Mouse (Mus musculus) limb, embryonic 15.5 days (tissue): Measurements from ENCODE around the gene Slc25a4. TPM values are rescaled to one million over a fixed set of nuclear protein-coding genes. Genes with fewer than 3 reads are reported as not detected.
"Not testable (repeated sequence)": the region's sequence is repeated elsewhere in the genome, so short reads cannot be mapped to it uniquely, and the experiment has no call there.

Source experiments
- ATAC-seq: fragments of 200-750 bp; cut with Nextera tagmentation; 2 replicates; pipeline ENCODE4 v1.8.0; 2017; ENCODE audit warnings: low read depth, moderate TSS enrichment; ENCODE audit not compliant: insufficient number of reproducible peaks, low FRiP score, low TSS enrichment
- H3K27ac ChIP-seq: fragments of 300-500 bp; sonication (generic); 2 replicates; pipeline ENCODE4 v1.5.1; 2015; ENCODE audit warnings: moderate library complexity, mild to moderate bottlenecking, inconsistent platforms
- H3K27me3 ChIP-seq: fragments of 300-500 bp; sonication (generic); 2 replicates; pipeline ENCODE4 v1.6.1; 2015; ENCODE audit warnings: inconsistent platforms
- H3K36me3 ChIP-seq: fragments of 300-500 bp; sonication (generic); 2 replicates; pipeline ENCODE4 v1.6.1; 2015; ENCODE audit warnings: inconsistent platforms
- H3K4me1 ChIP-seq: fragments of 300-500 bp; sonication (generic); 2 replicates; pipeline ENCODE4 v1.6.1; 2015; ENCODE audit warnings: inconsistent platforms
- H3K4me2 ChIP-seq: fragments of 300-500 bp; sonication (generic); 2 replicates; pipeline ENCODE4 v1.6.1; 2015; ENCODE audit warnings: mild to moderate bottlenecking, inconsistent platforms
- H3K4me3 ChIP-seq: fragments of 300-500 bp; sonication (generic); 2 replicates; pipeline ENCODE4 v1.5.1; 2015; ENCODE audit warnings: mild to moderate bottlenecking, inconsistent platforms
- H3K9ac ChIP-seq: fragments of 300-500 bp; sonication (generic); 2 replicates; pipeline ENCODE4 v1.6.1; 2015; ENCODE audit warnings: inconsistent platforms
- H3K9me3 ChIP-seq: fragments of 300-500 bp; sonication (generic); 2 replicates; pipeline ENCODE4 v1.6.1; 2016; ENCODE audit warnings: inconsistent platforms
- WGBS: fragments of 180-500 bp; shearing (Covaris S2); methylation state at CpG from one replicate; pipeline ENCODE4 v1.1.7; 2015; 5-methylcytosine and 5-hydroxymethylcytosine counted together
- polyA plus RNA-seq: library from polyadenylated mRNA; unstranded; fragments of >200 nt; fragmentation: Nextera tagmentation; extraction: Ambion mirVana; gene quantifications from 2 replicates; pipeline ENCODE4 v1.2.1, GENCODE M21; 2015

The Slc25a4 gene
- 460 and 537 TPM in 2 replicates for polyA plus RNA-seq

DNA sequence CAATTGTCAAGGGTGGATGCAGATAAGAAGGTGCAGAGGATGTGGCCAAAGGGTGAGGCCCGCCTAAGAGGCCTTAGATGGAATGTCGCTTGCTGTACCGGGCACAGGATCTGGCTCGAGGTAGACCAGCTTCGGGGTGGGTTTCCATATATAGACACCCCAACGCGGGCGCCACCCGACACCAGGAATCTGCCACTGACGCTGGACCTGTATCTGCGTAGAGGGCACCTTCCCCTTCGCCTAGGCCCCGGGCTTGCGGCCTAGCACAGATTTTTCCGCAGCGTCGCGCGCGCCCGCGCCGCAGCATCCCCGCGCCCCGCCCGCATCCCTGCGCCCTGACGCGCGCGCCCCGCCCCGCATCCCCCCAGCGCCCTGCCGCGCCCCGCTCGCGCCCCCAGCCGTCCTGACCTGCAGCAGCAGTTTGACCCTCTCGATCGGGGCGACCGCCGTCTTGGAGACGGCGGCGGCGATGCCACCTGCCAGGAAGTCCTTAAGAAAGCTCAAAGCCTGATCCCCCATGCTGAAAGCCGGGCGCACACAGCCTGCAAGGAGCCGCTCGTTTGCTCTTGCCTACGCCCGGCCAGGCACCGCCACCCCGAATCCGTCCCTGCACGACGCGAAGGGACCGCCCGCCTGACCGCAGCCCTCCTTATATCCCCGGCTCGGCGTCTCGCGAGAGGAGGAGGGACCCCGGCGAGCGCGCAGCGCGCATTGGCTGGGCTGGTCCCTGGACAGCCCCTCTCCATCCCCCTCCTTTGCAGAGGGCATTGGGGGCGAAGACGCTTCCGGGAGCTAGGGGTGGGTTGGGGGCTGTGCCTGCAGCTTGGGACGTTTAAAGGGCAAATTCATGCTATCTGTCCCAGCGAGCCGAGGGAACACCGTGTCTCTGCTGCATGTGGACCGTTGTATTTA, at the start of gene Slc25a4:
TSS of gene Slc25a4 (minus strand) at position 881 of the 912 bp plus-strand sequence.
- Histone ChIP-seq H3K9ac (peak within 1 kb of the TSS; percentile 98), H3K4me2 (peak within 1 kb of the TSS; percentile 71), H3K9me3 (no peaks in the 10 kb centered on the region), H3K27ac (peak within 1 kb of the TSS; percentile 97), H3K27me3 (no peaks in the 10 kb centered on the region), H3K4me3 (peak within 1 kb of the TSS; percentile 85), H3K4me1 (peaks cover 39% of the 10 kb centered on the region), H3K36me3 (peaks cover 33% of the 10 kb centered on the region)
- WGBS: under 1% methylated on average over 77 of the region's 84 CpGs
- ATAC-seq: peak; percentile 97

DNA sequence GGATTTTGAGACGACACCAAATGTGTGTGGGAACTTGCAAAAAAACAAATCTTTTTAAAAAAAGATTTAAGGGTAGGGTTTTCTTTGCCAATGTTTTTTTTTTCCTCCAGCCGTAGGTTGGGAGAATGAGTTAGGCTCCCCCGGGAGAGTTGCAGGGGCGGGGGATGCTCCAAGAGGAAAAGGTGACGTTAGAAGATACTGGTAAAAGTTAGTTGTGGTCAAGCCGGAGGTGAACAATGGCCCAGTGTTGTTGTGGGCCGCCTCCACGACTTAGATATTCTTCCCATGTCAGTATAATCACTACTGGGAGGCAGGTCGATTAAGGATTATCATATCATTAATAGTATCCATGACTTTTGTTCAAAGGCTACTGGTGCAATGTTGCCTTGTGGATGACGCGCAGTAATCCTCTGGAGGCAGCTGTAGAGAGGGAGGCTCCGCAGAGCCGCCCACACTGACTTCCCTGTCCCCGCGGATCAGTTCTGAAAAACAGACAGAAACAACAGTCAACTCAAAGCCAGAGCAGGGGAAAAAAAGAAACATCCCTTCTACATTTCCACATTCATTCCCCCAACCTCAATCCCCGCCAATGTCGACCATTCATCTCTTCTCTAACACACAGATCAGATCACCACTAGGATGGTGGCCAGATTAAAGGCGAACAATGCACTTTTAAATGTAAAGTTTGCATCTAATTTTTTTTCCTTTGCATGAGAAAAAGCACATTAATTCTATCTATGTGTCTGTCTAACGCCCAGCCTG, 47.0 kb upstream of the Slc25a4 start:
- H3K4me3 ChIP-seq: no peak overlapping the region
- H3K27me3 ChIP-seq: no peaks in the 10 kb centered on the region
- H3K27ac ChIP-seq: no peak overlapping the region
- WGBS: 55% methylated on average over 19 of the region's 19 CpGs
- H3K9me3 ChIP-seq: no peaks in the 10 kb centered on the region
- H3K4me2 ChIP-seq: no peak overlapping the region
- no peak for ATAC-seq
- no peaks in the 10 kb centered on the region for H3K36me3 ChIP-seq
- H3K9ac ChIP-seq: no peak overlapping the region
- H3K4me1 ChIP-seq: no peaks in the 10 kb centered on the region

DNA sequence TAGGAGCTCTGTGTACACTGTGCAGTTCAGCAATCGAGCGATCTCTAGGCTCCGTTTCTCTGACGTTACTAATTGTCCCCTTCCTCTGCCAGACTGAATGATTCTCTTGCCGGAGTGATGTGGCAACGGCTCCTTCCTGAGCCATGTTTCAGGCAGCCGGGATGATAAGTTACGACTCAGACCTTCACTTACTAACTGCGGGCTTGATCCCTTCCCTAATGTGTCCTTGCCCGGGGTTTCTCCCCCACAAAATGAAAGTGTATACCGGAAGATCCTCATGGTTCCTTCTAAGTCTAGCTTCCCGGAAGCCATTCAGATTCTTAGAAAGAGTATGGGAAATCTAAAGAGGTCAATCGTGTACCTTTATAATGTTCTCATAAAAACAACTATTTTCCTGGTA, 41.4 kb upstream of the Slc25a4 start:
- H3K4me3 ChIP-seq: no peak overlapping the region; the same call in 1 of the 2 replicates
- no peak for ATAC-seq
- H3K27me3 ChIP-seq: no peaks in the 10 kb centered on the region
- H3K4me1 ChIP-seq: 0 out of 2 replicates have a peak, but pooled peaks cover 4% of the 10 kb centered on the region
- H3K27ac ChIP-seq: no peak overlapping the region
- peak overlapping the region; percentile 30; the same call in 1 of the 2 replicates for H3K4me2 ChIP-seq
- no peaks in the 10 kb centered on the region for H3K36me3 ChIP-seq
- no peaks in the 10 kb centered on the region for H3K9me3 ChIP-seq
- 54% methylated on average over 13 of the region's 13 CpGs for WGBS
- H3K9ac ChIP-seq: no peak overlapping the region

DNA sequence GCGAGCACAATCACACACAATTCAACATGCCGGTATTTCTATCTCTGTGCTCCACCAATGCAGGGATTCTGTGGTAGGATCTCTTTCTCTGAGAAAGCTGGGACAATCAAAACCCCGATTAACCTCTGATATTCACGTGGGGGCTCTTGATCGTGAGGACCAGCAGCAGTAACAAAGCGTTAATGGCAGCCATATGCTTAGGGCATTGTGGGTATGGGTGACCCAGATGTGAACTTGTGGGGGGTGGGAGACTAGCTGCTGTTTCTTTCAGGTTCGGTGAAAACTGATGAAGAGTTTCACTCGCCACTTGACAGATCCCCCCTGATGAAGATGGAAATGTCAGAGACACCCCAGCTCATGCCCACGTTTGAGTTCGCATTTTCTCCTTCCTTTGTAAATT, 40.5 kb upstream of the Slc25a4 start:
- ATAC-seq: no peak

DNA sequence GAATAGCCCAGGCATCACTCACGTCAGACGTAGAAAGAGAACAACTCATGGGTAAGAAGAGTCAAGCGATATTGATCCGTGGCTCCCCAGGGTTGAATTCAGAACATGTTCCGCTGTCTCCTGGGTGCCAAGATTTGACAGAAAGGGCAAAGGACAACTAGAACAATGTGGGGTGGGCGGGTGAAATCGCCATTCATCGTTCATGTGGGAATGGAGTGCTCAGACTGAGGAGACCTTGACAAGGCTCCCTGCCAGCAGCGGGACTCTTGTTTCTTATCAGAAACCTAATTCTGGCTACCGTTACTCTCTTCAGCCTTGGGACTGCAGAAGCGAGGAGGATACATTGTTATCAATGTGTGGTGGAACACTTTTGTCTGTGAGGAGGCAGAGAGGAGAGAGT, 35.3 kb upstream of the Slc25a4 start:
- WGBS: 81% methylated on average over 11 of the region's 11 CpGs
- no peaks in the 10 kb centered on the region for H3K27me3 ChIP-seq
- H3K9me3 ChIP-seq: no peaks in the 10 kb centered on the region
- no peaks in the 10 kb centered on the region for H3K36me3 ChIP-seq
- ATAC-seq: no peak
- no peak overlapping the region for H3K4me3 ChIP-seq
- H3K27ac ChIP-seq: no peak overlapping the region
- H3K9ac ChIP-seq: no peak overlapping the region
- 0 out of 2 replicates have a peak, but pooled peaks cover 3% of the 10 kb centered on the region for H3K4me1 ChIP-seq
- no peak overlapping the region for H3K4me2 ChIP-seq

More for the DNA sequence above, 40.5 kb upstream of the Slc25a4 start:
- Histone ChIP-seq H3K4me3 (no peak overlapping the region), H3K9ac (no peak overlapping the region), H3K27me3 (no peaks in the 10 kb centered on the region), H3K4me1 (0 out of 2 replicates have a peak, but pooled peaks cover 4% of the 10 kb centered on the region), H3K27ac (no peak overlapping the region), H3K9me3 (no peaks in the 10 kb centered on the region), H3K36me3 (no peaks in the 10 kb centered on the region), H3K4me2 (no peak overlapping the region)
- 45% methylated on average over 10 of the region's 10 CpGs for WGBS

DNA sequence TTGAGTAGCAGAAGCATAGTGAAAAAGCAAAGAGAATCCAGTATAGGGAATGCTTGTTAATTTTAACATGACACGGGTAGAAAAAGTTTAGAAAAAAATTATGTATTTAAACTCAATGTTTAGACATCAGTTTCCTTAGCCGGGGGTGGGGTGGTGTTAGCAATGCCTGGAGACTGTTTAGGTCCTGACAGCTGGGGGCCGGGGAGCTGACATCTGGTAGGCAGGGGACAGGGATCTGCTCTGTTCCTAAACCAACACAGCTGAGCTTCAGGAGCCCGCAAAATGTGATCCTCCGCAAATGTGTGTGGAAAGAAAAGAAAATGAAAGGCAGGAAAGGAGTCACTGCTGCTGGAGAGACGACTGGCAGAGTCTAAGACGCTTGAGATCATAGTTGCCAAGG, 31.9 kb upstream of the Slc25a4 start:
- Histone ChIP-seq H3K9ac (no peak overlapping the region), H3K27me3 (no peaks in the 10 kb centered on the region; the same call in 1 of the 2 replicates), H3K27ac (no peak overlapping the region), H3K36me3 (no peaks in the 10 kb centered on the region), H3K9me3 (no peaks in the 10 kb centered on the region), H3K4me1 (0 out of 2 replicates have a peak, but pooled peaks cover 2% of the 10 kb centered on the region), H3K4me2 (no peak overlapping the region), H3K4me3 (no peak overlapping the region)
- WGBS: 32% methylated on average over 7 of the region's 7 CpGs
- no peak for ATAC-seq

DNA sequence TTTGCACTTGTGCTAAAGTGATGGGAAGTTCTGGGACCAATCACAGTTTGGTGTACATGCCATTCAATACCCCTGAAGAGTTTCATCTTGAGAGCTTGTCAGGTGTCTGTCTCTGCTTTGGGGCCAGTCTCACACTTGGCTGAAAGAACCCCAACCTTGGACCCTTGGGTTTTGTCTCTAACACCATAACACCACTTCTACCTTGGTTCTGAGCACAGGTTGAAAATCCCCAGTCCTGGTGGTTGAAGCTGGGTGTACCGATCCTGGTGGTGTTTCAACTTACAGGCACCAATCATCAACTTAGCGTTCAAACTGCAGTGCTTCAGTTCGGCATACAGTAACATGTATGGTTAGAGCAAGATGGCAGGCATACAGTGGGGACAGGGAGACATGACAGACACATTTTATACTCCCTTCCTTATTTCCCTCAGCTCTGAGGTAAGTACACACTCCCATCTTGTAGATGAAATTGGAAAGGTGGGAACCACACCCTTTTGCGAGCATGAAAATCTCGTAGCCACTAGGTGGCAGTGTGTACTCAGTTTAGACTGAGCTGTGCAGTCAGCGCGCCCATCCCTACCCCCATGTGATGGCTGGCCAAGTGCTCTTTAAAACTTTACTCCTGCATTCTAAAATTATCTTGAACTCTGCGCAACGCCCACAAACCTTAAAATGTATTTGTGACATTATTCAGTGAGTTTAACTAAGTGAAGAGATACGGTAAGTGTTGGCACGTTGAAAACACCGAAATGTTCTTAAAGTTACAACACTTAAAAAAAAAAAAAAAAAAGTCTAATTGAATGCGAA, 30.7 kb upstream of the Slc25a4 start:
- Histone ChIP-seq H3K4me2 (no peak overlapping the region), H3K9me3 (no peaks in the 10 kb centered on the region), H3K27ac (no peak overlapping the region), H3K4me1 (peaks cover 3% of the 10 kb centered on the region; the same call in 1 of the 2 replicates), H3K4me3 (no peak overlapping the region), H3K36me3 (no peaks in the 10 kb centered on the region), H3K27me3 (no peaks in the 10 kb centered on the region; the same call in 1 of the 2 replicates), H3K9ac (no peak overlapping the region)
- no peak for ATAC-seq
- 31% methylated on average over 13 of the region's 13 CpGs for WGBS

DNA sequence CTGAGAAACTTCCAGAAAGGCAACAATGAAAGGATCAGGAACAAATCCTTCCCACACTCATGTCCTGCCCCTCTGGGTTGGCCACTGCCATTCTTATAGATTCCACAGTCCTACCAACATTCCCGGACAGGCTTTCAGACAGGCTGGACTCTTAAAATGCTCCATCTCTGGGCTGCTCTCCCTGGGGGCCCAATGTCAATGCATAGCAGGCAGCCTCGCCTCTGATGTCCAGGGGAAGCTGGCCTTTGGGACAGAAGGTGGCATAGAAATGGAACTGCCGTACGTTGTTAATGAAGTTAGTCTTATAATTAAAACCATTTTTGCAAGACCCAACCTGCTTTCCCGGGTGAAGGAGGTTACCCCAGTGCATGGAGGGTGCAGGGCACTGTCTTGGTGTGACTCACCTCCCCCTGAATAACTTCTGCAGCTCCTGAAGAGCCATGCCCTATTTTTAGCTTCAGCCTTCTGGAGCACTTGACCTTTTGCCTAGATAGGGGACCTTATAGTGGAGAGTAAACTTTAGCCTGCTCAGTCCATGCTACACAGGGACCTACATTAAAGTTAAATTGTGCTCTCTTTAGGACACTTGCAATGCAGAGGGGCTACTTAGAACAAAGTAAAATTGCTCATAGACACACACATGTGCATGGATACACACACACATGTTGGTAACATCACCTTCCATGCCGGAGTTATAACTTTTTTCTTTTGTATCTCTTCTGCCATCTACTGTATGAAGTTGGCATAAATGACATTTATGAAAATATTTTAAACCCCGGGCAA, 25.5 kb upstream of the Slc25a4 start:
- Histone ChIP-seq H3K4me2 (no peak overlapping the region), H3K9ac (no peak overlapping the region), H3K4me1 (peaks cover 3% of the 10 kb centered on the region; the same call in 1 of the 2 replicates), H3K27ac (no peak overlapping the region), H3K9me3 (no peaks in the 10 kb centered on the region), H3K27me3 (no peaks in the 10 kb centered on the region; the same call in 1 of the 2 replicates), H3K4me3 (no peak overlapping the region), H3K36me3 (no peaks in the 10 kb centered on the region)
- 32% methylated on average over 7 of the region's 7 CpGs for WGBS
- ATAC-seq: no peak

DNA sequence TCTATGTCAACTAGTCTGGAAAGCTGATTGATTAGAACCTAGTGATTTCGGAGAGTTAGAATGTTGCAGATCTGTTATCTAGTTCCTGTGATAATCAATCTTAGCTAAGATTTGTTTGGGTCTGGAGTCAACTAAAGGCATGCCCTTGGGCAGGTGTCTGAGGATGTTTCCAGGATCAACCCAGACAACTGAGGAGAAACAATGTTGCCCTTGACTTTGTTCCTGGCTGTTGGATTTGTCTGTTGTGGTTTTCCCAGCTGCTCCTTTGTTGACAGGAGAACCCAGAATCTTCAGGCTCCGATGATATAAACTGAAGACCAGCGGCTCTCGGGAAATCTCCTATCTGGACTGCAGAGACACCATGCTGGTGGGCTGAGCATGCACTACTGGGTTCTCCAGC, 23.7 kb upstream of the Slc25a4 start:
- Histone ChIP-seq H3K27me3 (no peaks in the 10 kb centered on the region), H3K9ac (no peak overlapping the region), H3K4me2 (no peak overlapping the region), H3K4me3 (no peak overlapping the region), H3K27ac (no peak overlapping the region), H3K36me3 (no peaks in the 10 kb centered on the region), H3K4me1 (peaks cover 3% of the 10 kb centered on the region; the same call in 1 of the 2 replicates), H3K9me3 (no peaks in the 10 kb centered on the region)
- WGBS: 84% methylated on average over 4 of the region's 4 CpGs
- ATAC-seq: no peak

DNA sequence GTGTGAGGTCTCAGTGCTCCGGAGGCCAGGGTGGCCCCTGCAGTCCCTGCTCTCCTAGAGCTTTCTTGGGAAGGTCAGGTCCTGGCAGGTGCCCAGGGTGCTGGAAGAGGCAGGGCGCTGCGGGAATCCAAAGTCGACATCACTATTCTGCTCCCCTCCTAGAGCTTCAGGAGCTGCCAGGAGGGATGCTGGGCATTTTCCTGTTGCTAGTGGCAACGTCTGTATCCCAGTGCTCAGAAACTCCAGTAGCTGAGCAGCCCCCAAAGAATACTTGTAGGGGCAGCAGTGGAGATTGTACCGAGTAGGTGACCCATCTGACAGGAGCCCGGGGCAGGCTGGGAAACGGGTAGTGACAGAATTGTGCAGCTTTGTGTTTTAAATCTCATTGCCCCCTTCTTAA, 21.7 kb upstream of the Slc25a4 start:
- Histone ChIP-seq H3K4me3 (no peak overlapping the region), H3K4me2 (no peak overlapping the region), H3K27ac (no peak overlapping the region), H3K36me3 (no peaks in the 10 kb centered on the region), H3K27me3 (no peaks in the 10 kb centered on the region), H3K9ac (no peak overlapping the region), H3K9me3 (no peaks in the 10 kb centered on the region), H3K4me1 (peaks cover 3% of the 10 kb centered on the region; the same call in 1 of the 2 replicates)
- 66% methylated on average over 8 of the region's 8 CpGs for WGBS
- no peak for ATAC-seq

DNA sequence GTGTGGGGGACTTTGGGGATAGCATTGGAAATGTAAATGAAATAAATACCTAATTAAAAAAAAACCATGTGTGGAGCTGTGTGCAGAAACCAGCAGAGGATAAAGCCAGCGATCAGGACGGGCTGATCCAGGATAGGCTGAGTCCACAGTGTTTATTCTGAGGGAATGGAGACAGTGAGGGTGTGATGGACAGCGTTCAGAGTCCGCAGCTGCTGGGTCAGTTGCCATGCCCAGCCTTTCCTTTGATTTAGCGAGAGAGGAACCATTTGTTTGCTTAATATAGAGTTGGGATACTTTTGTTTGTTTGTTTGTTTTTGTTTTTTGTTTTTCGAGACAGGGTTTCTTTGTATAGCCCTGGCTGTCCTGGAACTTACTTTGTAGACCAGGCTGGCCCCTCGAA, 20.9 kb upstream of the Slc25a4 start:
- not testable (repeated sequence) for H3K4me3 ChIP-seq, H3K27ac ChIP-seq, H3K4me1 ChIP-seq, ATAC-seq, H3K4me2 ChIP-seq, H3K9me3 ChIP-seq, H3K36me3 ChIP-seq, H3K9ac ChIP-seq, H3K27me3 ChIP-seq
- 77% methylated on average over 7 of the region's 7 CpGs for WGBS
